Mouse (Mus musculus) naive thymus-derived CD4-positive, alpha-beta T cell, adult 2 months (primary cell): Measurements from ENCODE around the gene Qrich1.

ENCODE experiments used
- DNase-seq: peaks from one replicate; pipeline ENCODE4 v3.0.0-alpha.2; 2011; ENCODE audit warnings: low read depth

The Qrich1 gene

GRCm38 (mm10) chr9:108516380-108517251, at the start of gene Qrich1:
Gene Qrich1, plus strand, starts transcription at chr9:108516806.
- DNase-seq, result peak; percentile 99

- DNase-seq, result no peak
Observed at GRCm38 (mm10) chr9:108469430-108469829, 47.2 kb upstream of the Qrich1 start.

DNA sequence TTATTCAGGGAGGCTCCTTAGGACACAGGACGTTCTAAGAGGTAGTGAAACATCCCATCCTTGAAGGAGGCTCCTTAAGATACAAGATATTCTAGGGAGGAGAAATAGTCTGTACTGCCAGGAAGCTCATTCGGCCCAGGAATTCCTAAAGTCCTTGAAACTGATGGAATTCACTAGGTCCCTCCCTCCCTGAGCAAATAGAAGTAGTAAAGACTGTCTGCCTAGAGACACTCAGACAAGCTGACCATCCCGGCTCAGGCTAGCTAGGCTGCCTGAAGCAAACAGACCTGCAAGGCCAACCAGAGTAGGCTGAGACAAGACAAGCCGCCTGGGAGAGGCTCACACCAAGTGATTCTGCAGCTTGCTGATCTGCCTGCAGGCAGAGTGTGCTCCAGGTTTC, 46.8 kb upstream of the Qrich1 start:
- no peak for DNase-seq

- DNase-seq, result no peak
Observed at GRCm38 (mm10) chr9:108474528-108474927, 42.1 kb upstream of the Qrich1 start.

- DNase-seq, result no peak
Observed at GRCm38 (mm10) chr9:108478638-108479156, 37.9 kb upstream of the Qrich1 start.

- no peak for DNase-seq
Observed at GRCm38 (mm10) chr9:108479241-108479640, 37.4 kb upstream of the Qrich1 start.

- no peak for DNase-seq
Observed at GRCm38 (mm10) chr9:108479721-108480351, 36.8 kb upstream of the Qrich1 start, which contains the start of gene Lamb2. Gene Lamb2, plus strand, starts transcription at chr9:108479736.

DNA sequence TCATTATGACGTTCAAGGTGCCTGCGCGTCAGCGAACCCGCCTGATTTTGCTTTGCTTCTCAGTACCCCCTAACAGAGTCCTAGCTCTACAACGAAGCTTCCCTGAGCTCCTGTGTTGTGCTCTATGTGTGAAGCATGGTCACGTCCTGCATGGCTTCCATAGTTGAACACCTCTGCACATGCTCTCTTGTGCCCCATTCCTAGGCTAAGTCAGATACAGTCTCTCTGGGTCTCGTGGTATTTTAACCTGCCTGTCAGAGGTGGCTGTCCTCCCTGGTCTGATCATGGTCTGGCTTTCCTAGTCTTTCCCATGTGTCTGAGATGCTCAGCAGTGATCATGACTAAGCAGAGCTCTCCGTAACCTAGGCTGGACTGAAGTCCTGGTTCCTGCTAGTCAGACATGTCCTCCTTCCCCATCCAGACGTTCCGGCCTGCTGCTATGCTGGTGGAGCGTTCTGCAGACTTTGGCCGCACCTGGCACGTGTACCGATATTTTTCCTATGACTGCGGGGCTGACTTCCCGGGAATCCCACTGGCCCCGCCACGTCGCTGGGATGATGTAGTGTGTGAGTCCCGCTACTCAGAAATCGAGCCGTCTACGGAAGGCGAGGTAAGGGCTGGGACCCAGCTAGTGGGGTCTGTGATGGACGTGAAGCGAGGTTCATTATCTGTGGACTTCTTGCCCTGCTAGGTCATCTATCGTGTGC, 35.6 kb upstream of the Qrich1 start:
- DNase-seq, result no peak

GRCm38 (mm10) chr9:108481520-108482210, 34.9 kb upstream of the Qrich1 start:
- DNase-seq, result no peak

DNA sequence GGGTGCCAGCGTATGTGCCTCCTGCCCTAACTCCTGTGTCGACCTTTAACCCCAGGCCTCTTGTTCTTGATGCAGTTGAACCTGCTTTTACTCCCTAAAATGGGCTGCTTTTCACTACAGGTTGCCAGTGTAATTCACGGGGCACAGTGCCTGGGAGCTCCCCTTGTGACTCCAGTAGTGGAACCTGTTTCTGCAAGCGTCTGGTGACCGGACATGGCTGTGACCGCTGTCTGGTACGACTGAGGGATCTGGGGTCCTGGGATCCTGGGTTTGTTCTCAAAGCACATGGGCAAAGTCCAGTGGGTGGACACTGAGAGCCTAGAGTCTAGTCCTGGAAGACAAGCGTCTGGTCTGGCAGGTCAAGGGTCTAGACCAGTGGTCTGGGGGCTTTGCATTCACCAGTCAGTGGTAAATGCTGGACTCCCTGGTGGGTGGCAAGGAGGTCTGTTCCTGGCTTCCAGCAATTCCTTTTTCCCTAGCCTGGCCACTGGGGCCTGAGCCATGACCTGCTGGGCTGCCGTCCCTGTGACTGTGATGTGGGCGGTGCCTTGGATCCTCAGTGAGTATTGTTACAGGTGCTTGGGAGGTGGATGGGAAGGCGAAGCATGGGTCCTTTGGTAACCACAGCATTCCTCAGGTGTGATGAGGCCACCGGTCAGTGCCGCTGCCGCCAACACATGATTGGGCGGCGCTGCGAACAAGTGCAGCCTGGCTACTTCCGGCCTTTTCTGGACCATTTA, 33.4 kb upstream of the Qrich1 start:
- no peak for DNase-seq

GRCm38 (mm10) chr9:108484021-108484420, 32.6 kb upstream of the Qrich1 start:
- DNase-seq, result no peak

- no peak for DNase-seq
Observed at GRCm38 (mm10) chr9:108485301-108485875, 31.2 kb upstream of the Qrich1 start.

DNA sequence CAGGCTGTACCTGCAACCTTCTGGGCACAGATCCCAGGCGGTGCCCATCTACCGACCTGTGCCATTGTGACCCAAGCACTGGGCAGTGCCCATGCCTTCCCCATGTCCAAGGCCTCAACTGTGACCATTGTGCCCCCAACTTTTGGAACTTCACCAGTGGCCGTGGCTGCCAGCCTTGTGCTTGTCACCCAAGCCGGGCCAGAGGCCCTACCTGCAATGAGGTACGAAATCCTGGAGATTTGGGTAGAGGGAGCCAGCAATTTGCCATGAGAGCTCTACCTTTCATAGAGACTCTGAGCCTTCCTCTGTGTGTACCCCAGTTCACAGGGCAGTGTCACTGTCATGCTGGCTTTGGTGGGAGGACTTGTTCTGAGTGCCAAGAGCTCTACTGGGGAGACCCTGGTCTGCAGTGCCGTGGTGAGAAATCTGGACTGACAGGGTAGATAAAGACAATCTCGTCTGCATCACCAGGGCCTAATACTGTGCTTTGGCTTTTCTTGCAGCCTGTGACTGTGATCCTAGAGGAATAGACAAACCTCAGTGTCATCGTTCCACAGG, 29.6 kb upstream of the Qrich1 start:
- no peak for DNase-seq

DNA sequence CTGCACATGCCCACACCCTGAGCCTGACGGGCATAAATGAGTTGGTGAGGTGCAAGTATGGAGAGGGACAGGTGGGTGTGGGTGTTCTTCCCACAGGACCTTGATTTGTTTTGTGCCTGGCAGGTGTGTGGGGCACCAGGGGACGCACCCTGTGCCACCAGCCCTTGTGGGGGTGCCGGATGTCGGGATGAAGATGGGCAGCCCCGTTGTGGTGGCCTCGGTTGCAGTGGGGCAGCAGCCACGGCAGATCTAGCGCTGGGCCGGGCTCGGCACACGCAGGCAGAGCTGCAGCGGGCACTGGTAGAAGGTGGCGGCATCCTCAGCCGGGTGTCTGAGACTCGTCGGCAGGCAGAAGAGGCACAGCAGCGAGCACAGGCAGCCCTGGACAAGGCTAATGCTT, 28.2 kb upstream of the Qrich1 start:
- DNase-seq, result no peak

- DNase-seq, result no peak
Observed at GRCm38 (mm10) chr9:108489215-108489614, 27.4 kb upstream of the Qrich1 start.

DNA sequence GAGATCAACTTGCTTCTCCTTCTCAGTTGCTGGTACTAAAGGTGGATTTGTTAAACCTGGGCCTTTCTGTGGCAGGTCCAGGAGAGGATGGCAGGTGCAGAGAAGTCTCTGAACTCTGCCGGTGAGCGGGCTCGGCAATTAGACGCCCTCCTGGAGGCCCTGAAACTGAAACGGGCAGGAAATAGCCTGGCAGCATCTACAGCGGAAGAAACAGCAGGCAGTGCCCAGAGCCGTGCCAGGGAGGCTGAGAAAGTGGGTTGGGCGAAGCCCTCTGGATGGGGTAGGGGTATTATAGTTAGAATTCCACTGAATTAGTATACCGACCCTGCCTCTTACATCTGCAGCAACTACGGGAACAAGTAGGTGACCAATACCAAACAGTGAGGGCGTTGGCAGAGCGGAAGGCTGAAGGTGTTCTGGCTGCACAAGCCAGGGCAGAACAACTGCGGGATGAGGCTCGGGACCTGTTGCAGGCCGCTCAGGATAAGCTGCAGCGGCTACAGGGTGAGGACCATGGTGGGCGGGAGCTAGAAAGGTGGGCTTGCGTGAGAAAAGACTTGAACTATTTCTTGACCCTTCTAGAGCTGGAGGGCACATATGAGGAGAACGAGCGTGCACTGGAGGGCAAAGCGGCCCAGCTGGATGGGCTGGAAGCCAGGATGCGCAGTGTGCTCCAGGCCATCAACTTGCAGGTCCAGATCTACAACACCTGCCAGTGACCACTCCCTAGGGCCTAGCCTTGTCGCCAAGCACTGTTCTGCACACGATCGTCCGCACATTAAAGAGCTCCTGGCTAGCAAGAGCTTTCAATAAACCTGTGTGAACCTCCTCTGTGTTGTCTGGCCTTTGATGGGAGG, 26.7 kb upstream of the Qrich1 start:
- peak; percentile 56 for DNase-seq

- peak; percentile 97 for DNase-seq
Observed at GRCm38 (mm10) chr9:108490559-108491285, 25.9 kb upstream of the Qrich1 start, which contains the start of gene Usp19. Gene Usp19, plus strand, starts transcription at chr9:108490602.

GRCm38 (mm10) chr9:108491286-108491580, 25.4 kb upstream of the Qrich1 start:
- no peak for DNase-seq
